Mouse (Mus musculus) spleen, adult 18-20 months (tissue): ENCODE results near the gene Atg16l2.
A peak's percentile ranks its signal among the peaks of the same experiment; 100 is the strongest.

Source experiments
- DNase-seq, 2 experiments: peaks; one replicate each; pipeline ENCODE4 v3.0.0; 2022; ENCODE audit warnings: mixed read lengths in 2 of 2

The Atg16l2 gene

GRCm38 (mm10) chr7:101301881-101302456 lies at the start of gene Atg16l2:
TSS of gene Atg16l2 (minus strand) at chr7:101302251.
- peak; percentile 96 for DNase-seq

- no peak for DNase-seq
Measured at GRCm38 (mm10) chr7:101349861-101350260, 47.8 kb upstream of the Atg16l2 start.

GRCm38 (mm10) chr7:101348312-101348711 lies 46.3 kb upstream of the Atg16l2 start:
- no peak for DNase-seq

GRCm38 (mm10) chr7:101347767-101348270 lies 45.8 kb upstream of the Atg16l2 start, which contains the start of gene Arap1:
TSS of gene Arap1 (plus strand) at chr7:101348067.
- DNase-seq = peak; percentile 73 to 78

GRCm38 (mm10) chr7:101346991-101347390 lies 44.9 kb upstream of the Atg16l2 start:
- no peak for DNase-seq

GRCm38 (mm10) chr7:101344892-101345291 lies 42.8 kb upstream of the Atg16l2 start:
- no peak for DNase-seq

GRCm38 (mm10) chr7:101343135-101343534 lies 41.1 kb upstream of the Atg16l2 start:
- no peak for DNase-seq

GRCm38 (mm10) chr7:101341405-101341804 lies 39.4 kb upstream of the Atg16l2 start:
- DNase-seq = no peak

GRCm38 (mm10) chr7:101337401-101337800 lies 35.4 kb upstream of the Atg16l2 start:
- DNase-seq = no peak

GRCm38 (mm10) chr7:101336686-101337085 lies 34.6 kb upstream of the Atg16l2 start:
- DNase-seq = no peak

- DNase-seq = no peak
Measured at GRCm38 (mm10) chr7:101335228-101335627, 33.2 kb upstream of the Atg16l2 start.

- DNase-seq = no peak
Measured at GRCm38 (mm10) chr7:101332045-101332831, 30.2 kb upstream of the Atg16l2 start.

GRCm38 (mm10) chr7:101330841-101331173 lies 28.8 kb upstream of the Atg16l2 start:
- DNase-seq = no peak

- DNase-seq = no peak
Measured at GRCm38 (mm10) chr7:101330074-101330840, 28.2 kb upstream of the Atg16l2 start.

GRCm38 (mm10) chr7:101329606-101330005 lies 27.6 kb upstream of the Atg16l2 start:
- DNase-seq = no peak

GRCm38 (mm10) chr7:101328621-101329158 lies 26.6 kb upstream of the Atg16l2 start:
- DNase-seq = no peak

GRCm38 (mm10) chr7:101327786-101328185 lies 25.7 kb upstream of the Atg16l2 start:
- DNase-seq = no peak

GRCm38 (mm10) chr7:101327263-101327662 lies 25.2 kb upstream of the Atg16l2 start:
- DNase-seq = no peak

GRCm38 (mm10) chr7:101326006-101326405 lies 24.0 kb upstream of the Atg16l2 start:
- DNase-seq = no peak

GRCm38 (mm10) chr7:101324142-101324962 lies 22.3 kb upstream of the Atg16l2 start:
- DNase-seq = no peak

GRCm38 (mm10) chr7:101323141-101323594 lies 21.1 kb upstream of the Atg16l2 start:
- no peak for DNase-seq

GRCm38 (mm10) chr7:101321218-101321827 lies 19.3 kb upstream of the Atg16l2 start:
- DNase-seq = peak; percentile 21 to 47
